In genomic region chr13:34973770-34974169, GRCm38 (mm10) we compare ENCODE assay signal across 20 mouse cellular contexts. TPM values are rescaled to one million over a fixed set of nuclear protein-coding genes. Genes with fewer than 3 reads are reported as not detected.
DNase-seq lines count a peak whose midpoint lies in the region; ATAC-seq and TF ChIP-seq lines count a peak whose summit lies in the region.
"Had no signal": no experiment of that assay in that cellular context is flagged by ENCODE, and none has a peak within 500 bp of the region (broad histone marks: within the 10 kb centered on the region; RNA-seq: fewer than 3 reads in every experiment).

No protein-coding gene starts in this region.

- intact Hi-C loops in left cerebral cortex, postnatal 14 days (cut with DNase I), result no loop called here

- H3K36me3 ChIP-seq in kidney, postnatal 0 days (ENCODE audit: insufficient read depth, low read length), result peaks cover 15% of the 10 kb centered on the region
- peaks cover 19% of the 10 kb centered on the region for H3K36me3 ChIP-seq in kidney, embryonic 14.5 days (ENCODE audit: control insufficient read depth, insufficient read depth, low read length)

- no peak overlapping the region for H3K4me2 ChIP-seq in kidney, postnatal 0 days (ENCODE audit: low read length)
- H3K4me2 ChIP-seq in kidney, embryonic 14.5 days (replicated peaks; ENCODE audit: low read depth, low read length), result no peak overlapping the region
- H3K4me2 ChIP-seq: embryonic facial prominence, embryonic 12.5 days; forebrain, embryonic 13.5 days had no signal

- no peak for ATAC-seq in kidney, postnatal 0 days (replicated peaks; ENCODE audit: low FRiP score, low read depth)
- no peak for ATAC-seq in kidney, embryonic 14.5 days (ENCODE audit: low FRiP score, low TSS enrichment)
- ATAC-seq: forebrain, embryonic 13.5 days had no signal

- no peaks in the 10 kb centered on the region for H3K9me3 ChIP-seq in kidney, postnatal 0 days (replicated peaks; ENCODE audit: low read length)
- no peaks in the 10 kb centered on the region for H3K9me3 ChIP-seq in kidney, embryonic 14.5 days (ENCODE audit: control insufficient read depth, low read length)
- H3K9me3 ChIP-seq: embryonic facial prominence, embryonic 12.5 days; forebrain, embryonic 13.5 days had no signal

- no peaks in the 10 kb centered on the region for H3K27me3 ChIP-seq in kidney, postnatal 0 days (ENCODE audit: insufficient read depth, low read length)
- no peaks in the 10 kb centered on the region for H3K27me3 ChIP-seq in kidney, embryonic 14.5 days (ENCODE audit: control insufficient read depth, insufficient read depth, low read length)
- H3K27me3 ChIP-seq: embryonic facial prominence, embryonic 12.5 days; forebrain, embryonic 13.5 days had no signal

- H3K9ac ChIP-seq in kidney, postnatal 0 days (ENCODE audit: low read depth, low read length), result no peak overlapping the region
- no peak overlapping the region for H3K9ac ChIP-seq in kidney, embryonic 14.5 days (ENCODE audit: low read depth, low read length)
- H3K9ac ChIP-seq: embryonic facial prominence, embryonic 12.5 days; forebrain, embryonic 13.5 days had no signal

- peak; percentile 46; the same call in 1 of the 2 replicates for TF ChIP-seq CTCF in kidney, postnatal 0 days (IDR thresholded peaks at IDR 0.05; ENCODE audit: low read depth)
- no peak; the same call in 1 of the 2 replicates for TF ChIP-seq CTCF in layer of hippocampus, adult 2 months (conservative IDR thresholded peaks at IDR 0.05)

- H3K27ac ChIP-seq in kidney, postnatal 0 days, result no peak overlapping the region
- no peak overlapping the region for H3K27ac ChIP-seq in kidney, embryonic 14.5 days (ENCODE audit: low read depth, low read length)
- no peak overlapping the region for H3K27ac ChIP-seq in layer of hippocampus, adult 2 months
- H3K27ac ChIP-seq: embryonic facial prominence, embryonic 12.5 days; forebrain, embryonic 13.5 days; macrophage had no signal

- H3K4me1 ChIP-seq in kidney, postnatal 0 days (replicated peaks; ENCODE audit: insufficient read depth, low read length), result no peaks in the 10 kb centered on the region
- no peaks in the 10 kb centered on the region for H3K4me1 ChIP-seq in kidney, embryonic 14.5 days (ENCODE audit: control insufficient read depth, insufficient read depth, low read length)
- H3K4me1 ChIP-seq: embryonic facial prominence, embryonic 12.5 days; forebrain, embryonic 13.5 days had no signal

- no peak overlapping the region for H3K4me3 ChIP-seq in kidney, postnatal 0 days (replicated peaks; ENCODE audit: low read depth, low read length)
- no peak overlapping the region for H3K4me3 ChIP-seq in kidney, embryonic 14.5 days (ENCODE audit: low read length)
- H3K4me3 ChIP-seq in layer of hippocampus, adult 2 months, result no peak overlapping the region
- H3K4me3 ChIP-seq: embryonic facial prominence, embryonic 12.5 days; forebrain, embryonic 13.5 days had no signal

- 42% methylated on average over 1 of the region's 1 CpGs for WGBS in kidney, postnatal 0 days
- WGBS in kidney, embryonic 14.5 days, result 61% methylated on average over 1 of the region's 1 CpGs

- no peak for DNase-seq in kidney, postnatal 0 days (ENCODE audit: low spot score)
- DNase-seq in A20 (ENCODE audit: low read depth, low spot score) (peak; percentile 35), ES-CJ7 (ENCODE audit: low read depth, low spot score) (peak; percentile 54)
- peak; percentile 40 for DNase-seq in induced T-regulatory cell, adult 2 months (ENCODE audit: low read depth)
- DNase-seq in layer of hippocampus, adult 2 months (ENCODE audit: low spot score in 2 of 2), result no peak
- DNase-seq in left cerebral cortex, postnatal 14 days (ENCODE audit: low spot score in 2 of 2), result no peak
- no peak for DNase-seq in spleen, adult 18-20 months
- DNase-seq: adrenal gland, postnatal 25 days; cerebellum, adult 2 months; heart, postnatal 14 days; kidney, adult 18-20 months; layer of hippocampus, adult 9-11 months; right cerebral cortex, postnatal 14 days had no signal

RNA-seq across cellular contexts. Expression of gene Eci3, which starts 10.2 kb away (rescaled TPM):
- polyA plus RNA-seq in kidney, postnatal 0 days (2015; fragmentation: Nextera tagmentation; extraction: Ambion mirVana), result 12.9 and 13.0 TPM in 2 replicates
- polyA plus RNA-seq in kidney, embryonic 14.5 days (2014; fragmentation: Nextera tagmentation; extraction: Ambion mirVana), result 1.7 and 3.1 TPM in 2 replicates
- total RNA-seq in layer of hippocampus, adult 2 months (2021), result under 1 TPM; 0.44 to 0.56 TPM
- total RNA-seq in left cerebral cortex, postnatal 14 days (2021), result under 1 TPM in 1 of 2 experiments, not detected in 1; 0.51 TPM
- total RNA-seq: neutrophil, adult 5-6 weeks had no signal
- polyA plus RNA-seq: forebrain, embryonic 13.5 days; macrophage had no signal

RNA-seq across cellular contexts. Expression of gene 4933417A18Rik, which starts 49.6 kb away (rescaled TPM):
- not detected in 2 replicates for polyA plus RNA-seq in kidney, postnatal 0 days (2015; fragmentation: Nextera tagmentation; extraction: Ambion mirVana)
- not detected in 2 replicates for polyA plus RNA-seq in kidney, embryonic 14.5 days (2014; fragmentation: Nextera tagmentation; extraction: Ambion mirVana)
- not detected for total RNA-seq in layer of hippocampus, adult 2 months (2021)
- total RNA-seq in left cerebral cortex, postnatal 14 days (2021), result not detected
- total RNA-seq: adrenal gland, postnatal 25 days; heart, postnatal 14 days; neutrophil, adult 5-6 weeks had no signal
- polyA plus RNA-seq: cerebellum, adult 2 months; embryonic facial prominence, embryonic 12.5 days; forebrain, embryonic 13.5 days; gonadal fat pad, adult 2 months; limb, embryonic 14.5 days; macrophage had no signal

RNA-seq across cellular contexts. Expression of gene Fam217a, which starts 49.7 kb away (rescaled TPM):
- polyA plus RNA-seq in kidney, postnatal 0 days (2015; fragmentation: Nextera tagmentation; extraction: Ambion mirVana), result 6.6 and 7.0 TPM in 2 replicates
- polyA plus RNA-seq in kidney, embryonic 14.5 days (2014; fragmentation: Nextera tagmentation; extraction: Ambion mirVana), result 5.1 and 6.0 TPM in 2 replicates
- total RNA-seq in layer of hippocampus, adult 2 months (2021), result under 1 TPM; 0.51 to 0.54 TPM
- total RNA-seq in left cerebral cortex, postnatal 14 days (2021), result under 1 TPM; 0.44 to 0.53 TPM
- total RNA-seq: neutrophil, adult 5-6 weeks had no signal
- polyA plus RNA-seq: macrophage had no signal

RNA-seq across cellular contexts. Expression of gene Eci2, which starts 53.1 kb away (rescaled TPM):
- 180 and 185 TPM in 2 replicates for polyA plus RNA-seq in kidney, postnatal 0 days (2015; fragmentation: Nextera tagmentation; extraction: Ambion mirVana)
- polyA plus RNA-seq in kidney, embryonic 14.5 days (2014; fragmentation: Nextera tagmentation; extraction: Ambion mirVana), result 139 and 141 TPM in 2 replicates
- 10 to 100 TPM; 46.8 to 51.7 TPM for total RNA-seq in layer of hippocampus, adult 2 months (2021)
- 10 to 100 TPM; 36.7 to 45.2 TPM for total RNA-seq in left cerebral cortex, postnatal 14 days (2021)

Comparison
In these comparisons a context has a peak if more than half of its experiments do, and no peak if none do; other contexts are left out.
1. DNase-seq: peak in A20 (single experiment), ES-CJ7 (single experiment) and induced T-regulatory cell, adult 2 months (single experiment); none in kidney, postnatal 0 days (single experiment), layer of hippocampus, adult 2 months (0 of 2), left cerebral cortex, postnatal 14 days (0 of 2) and spleen, adult 18-20 months (0 of 2).